Mouse (Mus musculus) ES-Bruce4 (cell line): ENCODE measurements around the gene Tmub2. TPM values are rescaled to one million over a fixed set of nuclear protein-coding genes. Genes with fewer than 3 reads are reported as not detected.

ENCODE experiments used
- H3K27ac ChIP-seq: 2 replicates; pipeline ENCODE4 v1.5.1; 2012; ENCODE audit warnings: low read length, inconsistent platforms; ENCODE audit not compliant: insufficient read depth
- H3K27me3 ChIP-seq: 2 replicates; pipeline ENCODE4 v1.6.1; 2012; ENCODE audit warnings: mild to moderate bottlenecking, low read length, inconsistent platforms; ENCODE audit not compliant: control insufficient read depth, poor library complexity, insufficient read depth, severe bottlenecking
- H3K36me3 ChIP-seq: 2 replicates; pipeline ENCODE4 v1.6.1; 2012; ENCODE audit warnings: inconsistent platforms, mild to moderate bottlenecking, low read length, moderate library complexity; ENCODE audit not compliant: control insufficient read depth, poor library complexity, insufficient read depth, severe bottlenecking
- H3K4me1 ChIP-seq: one replicate; pipeline ENCODE4 v1.8.1; 2011; ENCODE audit warnings: low read length; ENCODE audit not compliant: control insufficient read depth, insufficient read depth
- H3K4me3 ChIP-seq: 2 replicates; pipeline ENCODE4 v1.5.1; 2011; ENCODE audit warnings: low read depth, mild to moderate bottlenecking, low read length
- H3K9ac ChIP-seq: 2 replicates; pipeline ENCODE4 v1.6.1; 2012; ENCODE audit warnings: low read depth, mild to moderate bottlenecking, inconsistent platforms; ENCODE audit not compliant: poor library complexity, severe bottlenecking
- H3K9me3 ChIP-seq: replicated peaks from 2 replicates; pipeline ENCODE4 v1.6.1; 2012; ENCODE audit warnings: mild to moderate bottlenecking, low read length, inconsistent platforms; ENCODE audit not compliant: control insufficient read depth, poor library complexity, insufficient read depth, severe bottlenecking
- CTCF ChIP-seq: IDR thresholded peaks from one replicate; pipeline ENCODE4 v1.8.1; 2011; ENCODE audit warnings: low read depth, low read length
- EP300 ChIP-seq: IDR thresholded peaks from 2 replicates; pipeline ENCODE4 v1.6.1; 2011; ENCODE audit warnings: low read depth, low read length; ENCODE audit not compliant: insufficient read depth
- POLR2A ChIP-seq: IDR thresholded peaks from one replicate; pipeline ENCODE4 v1.8.1; 2011; ENCODE audit warnings: low read length; ENCODE audit not compliant: insufficient read depth
- polyA plus RNA-seq: library from polyadenylated mRNA; stranded (reverse); fragments of >200 nt; gene quantifications from 2 replicates; pipeline ENCODE4 v1.2.4, GENCODE M21; 2011; ENCODE audit warnings: low read depth; ENCODE audit not compliant: missing spikeins, insufficient read depth, insufficient read length

The Tmub2 gene
- polyA plus RNA-seq, 1 experiment = 20.0 TPM

DNA sequence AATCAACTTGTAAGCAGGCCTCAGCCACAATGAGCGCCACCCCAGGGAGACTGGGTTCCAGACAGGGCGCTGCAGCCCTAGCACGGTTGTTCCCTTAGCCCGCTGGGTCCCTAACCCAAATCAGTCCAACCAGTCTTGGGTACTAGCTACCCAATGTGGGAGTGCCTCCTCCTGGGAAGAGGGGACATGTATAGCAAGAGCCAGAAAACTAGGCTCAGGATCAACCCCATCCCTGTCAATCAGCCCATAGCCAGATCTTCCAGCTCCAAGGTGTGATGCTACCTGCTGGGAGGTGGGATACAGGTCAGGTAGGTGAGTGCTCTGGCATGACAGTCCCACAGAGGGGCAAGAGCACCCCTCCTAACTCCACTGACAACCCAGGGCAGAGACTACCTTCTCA is 5.4 kb downstream of the Tmub2 start:
- Histone ChIP-seq H3K9ac (no peak overlapping the region), H3K4me1 (peaks cover 3% of the 10 kb centered on the region), H3K9me3 (no peaks in the 10 kb centered on the region), H3K4me3 (no peak overlapping the region), H3K27me3 (no peaks in the 10 kb centered on the region), H3K36me3 (peaks cover 44% of the 10 kb centered on the region), H3K27ac (0 out of 2 replicates have a peak overlapping the region, but pooled peaks have one; percentile 8)
- TF ChIP-seq EP300 (no peak), CTCF (no peak), POLR2A (no peak)

DNA sequence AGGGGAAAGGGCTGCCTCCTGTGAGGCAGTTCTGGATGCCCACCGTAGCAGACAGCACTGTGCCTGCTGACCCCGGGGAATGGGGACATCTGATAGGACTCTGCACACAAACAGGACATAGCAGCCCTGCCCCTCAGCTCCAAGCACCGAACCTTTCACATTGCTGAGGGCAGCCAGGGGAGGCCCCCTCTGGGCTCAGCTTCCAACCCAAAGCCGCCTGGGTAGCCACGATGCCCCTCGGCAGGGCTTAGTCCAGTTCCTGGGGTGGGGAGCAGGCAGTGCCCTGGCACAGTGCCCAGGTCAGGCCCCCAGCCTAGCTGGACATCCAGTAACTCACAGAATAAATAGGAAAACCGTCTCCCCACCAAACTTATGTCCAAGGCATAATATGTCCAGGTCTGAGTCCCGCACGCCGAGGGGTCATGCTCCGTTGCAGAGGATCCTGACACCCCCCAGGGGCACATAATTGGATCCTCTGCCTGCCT is 6.4 kb downstream of the Tmub2 start:
- Histone ChIP-seq H3K4me1 (peaks cover 3% of the 10 kb centered on the region), H3K4me3 (no peak overlapping the region), H3K9me3 (no peaks in the 10 kb centered on the region), H3K27me3 (no peaks in the 10 kb centered on the region), H3K36me3 (peaks cover 44% of the 10 kb centered on the region), H3K9ac (no peak overlapping the region), H3K27ac (no peak overlapping the region)
- no peak for TF ChIP-seq EP300
- TF ChIP-seq POLR2A = no peak
- TF ChIP-seq CTCF = no peak

DNA sequence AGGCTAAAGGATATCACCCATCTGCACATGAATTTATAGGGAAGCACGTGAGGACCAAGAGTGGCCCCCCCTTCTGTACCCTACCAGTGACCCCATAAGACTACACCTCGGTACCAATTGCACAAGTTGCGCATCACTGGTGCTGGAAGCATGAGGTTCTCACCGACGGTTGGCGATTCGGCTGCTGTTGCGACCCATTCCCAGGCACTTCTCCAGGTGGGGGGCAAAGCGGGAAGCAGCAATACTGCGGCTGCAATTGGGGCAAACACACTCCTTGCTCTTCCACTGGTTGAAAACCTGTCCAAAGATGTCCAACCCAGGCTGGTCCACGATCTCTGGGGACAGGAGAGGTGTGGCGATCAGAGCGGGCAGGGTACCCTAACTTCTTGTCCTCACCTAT is 9.2 kb downstream of the Tmub2 start:
- 0 out of 2 replicates have a peak overlapping the region, but pooled peaks have one; percentile 99 for H3K9ac ChIP-seq
- H3K36me3 ChIP-seq = peaks cover 35% of the 10 kb centered on the region
- TF ChIP-seq POLR2A (no peak), EP300 (no peak)
- no peak overlapping the region for H3K27ac ChIP-seq
- no peaks in the 10 kb centered on the region for H3K27me3 ChIP-seq
- H3K4me1 ChIP-seq = peaks cover 3% of the 10 kb centered on the region
- no peaks in the 10 kb centered on the region for H3K9me3 ChIP-seq
- H3K4me3 ChIP-seq = no peak overlapping the region

DNA sequence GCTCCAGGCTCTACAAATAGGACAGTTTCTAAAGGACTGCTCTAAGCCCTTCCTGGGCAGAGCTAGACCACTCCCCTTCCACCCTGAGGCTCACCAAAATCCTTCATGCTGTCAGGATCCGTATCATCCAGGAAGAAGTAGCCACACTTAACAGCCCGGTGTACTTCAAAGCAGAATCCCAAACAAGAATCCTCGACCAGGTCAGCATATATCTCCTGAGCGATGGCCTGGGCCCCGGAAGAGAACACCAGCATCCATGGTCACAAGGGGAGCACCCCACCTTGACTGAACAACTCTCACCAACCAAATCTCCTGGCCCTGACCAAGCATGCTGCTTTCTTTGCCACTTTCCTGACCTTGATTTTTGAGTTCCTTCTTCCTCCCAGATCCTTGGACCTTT is 9.7 kb downstream of the Tmub2 start:
- H3K27ac ChIP-seq = no peak overlapping the region
- H3K9me3 ChIP-seq = no peaks in the 10 kb centered on the region
- H3K36me3 ChIP-seq = peaks cover 35% of the 10 kb centered on the region
- TF ChIP-seq CTCF = no peak
- no peak for TF ChIP-seq POLR2A
- TF ChIP-seq EP300 = no peak
- no peak overlapping the region for H3K4me3 ChIP-seq
- 0 out of 2 replicates have a peak overlapping the region, but pooled peaks have one; percentile 99 for H3K9ac ChIP-seq
- H3K27me3 ChIP-seq = no peaks in the 10 kb centered on the region
- peaks cover 3% of the 10 kb centered on the region for H3K4me1 ChIP-seq

DNA sequence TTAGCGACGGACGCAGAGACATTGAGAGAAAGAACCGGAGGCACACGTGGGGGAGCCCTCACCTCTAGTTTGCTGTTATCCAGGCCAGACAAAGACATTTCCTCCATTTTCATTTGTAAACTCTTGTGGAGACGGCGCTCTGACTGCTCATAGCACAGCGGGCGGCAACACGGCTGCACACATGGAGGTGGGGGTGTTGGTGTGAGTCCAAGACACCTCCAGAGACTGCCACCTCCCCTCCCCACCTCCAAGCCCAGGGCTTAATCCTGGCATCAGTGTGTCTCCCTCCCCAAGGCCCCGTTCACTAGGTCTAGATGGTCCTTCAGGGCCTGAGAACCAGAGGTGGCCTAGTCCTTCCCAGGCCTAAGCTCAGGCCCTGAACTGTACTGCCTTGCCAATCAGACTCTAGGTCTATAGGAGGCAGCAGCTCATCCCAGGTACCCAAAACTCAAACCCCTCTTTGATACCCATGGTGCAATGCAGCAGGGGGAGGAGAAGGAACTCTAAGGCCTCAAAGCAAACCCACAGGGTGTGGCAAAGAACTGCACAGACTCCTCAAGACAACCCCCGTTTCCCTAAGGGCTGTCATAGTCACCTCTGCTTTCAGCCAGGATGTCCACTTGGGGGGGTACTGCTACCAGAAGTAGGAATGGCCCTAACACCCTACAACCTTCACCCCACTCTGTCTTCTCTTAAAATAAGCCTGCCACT is 10.3 kb downstream of the Tmub2 start:
- Histone ChIP-seq H3K36me3 (peaks cover 35% of the 10 kb centered on the region), H3K9ac (peak overlapping the region; percentile 99), H3K27me3 (no peaks in the 10 kb centered on the region), H3K27ac (no peak overlapping the region), H3K4me1 (peaks cover 3% of the 10 kb centered on the region), H3K4me3 (peak overlapping the region; percentile 64), H3K9me3 (no peaks in the 10 kb centered on the region)
- TF ChIP-seq POLR2A = no peak
- no peak for TF ChIP-seq EP300
- TF ChIP-seq CTCF = no peak

DNA sequence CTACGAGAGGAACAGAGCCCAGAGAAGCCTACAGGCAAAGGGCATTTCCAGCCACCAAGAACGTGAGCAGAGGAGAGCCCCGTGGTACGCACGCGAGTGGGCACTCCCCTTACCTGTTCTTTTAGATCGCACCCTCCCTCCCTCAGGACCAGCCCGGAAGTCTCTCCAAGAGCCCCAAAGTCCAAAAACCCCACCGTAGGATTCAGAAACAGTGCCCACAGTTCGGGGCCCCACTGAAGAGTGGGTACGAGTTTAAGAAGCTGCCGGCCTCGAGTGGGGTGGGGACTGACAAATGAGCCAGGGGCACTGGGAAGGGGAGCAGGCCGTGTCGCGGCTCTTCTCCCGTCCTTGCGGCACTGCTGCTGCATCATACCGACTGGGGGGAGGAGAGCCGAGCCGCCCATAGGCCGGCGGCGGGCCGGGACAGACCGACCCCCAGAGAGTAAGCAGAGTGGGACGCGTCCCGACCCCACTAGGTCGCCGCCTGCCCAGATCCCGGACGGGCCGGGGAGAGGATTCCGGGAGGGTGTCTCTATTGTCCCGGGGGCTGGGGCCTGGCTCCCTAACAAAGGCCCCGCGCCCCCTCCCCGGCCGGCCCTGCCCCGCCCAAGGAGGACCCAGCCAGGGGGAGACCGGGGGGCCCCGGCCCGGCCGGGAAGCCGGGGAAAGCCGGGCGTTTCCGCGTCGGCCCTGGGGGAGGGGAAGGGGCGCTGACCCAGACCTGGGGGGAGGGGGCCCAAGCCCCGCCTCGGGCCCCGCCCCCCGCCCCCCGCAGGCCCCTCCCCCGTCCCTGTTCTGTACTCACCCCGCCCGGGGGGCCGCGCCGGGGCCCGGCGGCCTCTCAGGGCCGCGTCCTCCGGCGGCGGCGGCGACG is 11.1 kb downstream of the Tmub2 start:
- TF ChIP-seq EP300 (no peak), POLR2A (no peak), CTCF (no peak)
- Histone ChIP-seq H3K4me3 (peak overlapping the region; percentile 64), H3K9ac (peak overlapping the region; percentile 99), H3K27ac (0 out of 2 replicates have a peak overlapping the region, but pooled peaks have one; percentile 43), H3K27me3 (no peaks in the 10 kb centered on the region), H3K9me3 (no peaks in the 10 kb centered on the region), H3K4me1 (peaks cover 3% of the 10 kb centered on the region), H3K36me3 (peaks cover 35% of the 10 kb centered on the region)
